Mouse (Mus musculus) CH12.LX (cell line): ENCODE measurements around the gene Ube2ql1.

Experiments used
- CTCF ChIP-seq, 2 experiments: IDR thresholded peaks in 1 of 2; conservative IDR thresholded peaks in 1 of 2; 2 replicates each; pipeline ENCODE4 v1.5.1; 2011 to 2012; ENCODE audit warnings: low read depth in 2 of 2, low read length in 2 of 2, improper control_type of control experiment in 1 of 2, inconsistent platforms in 1 of 2, mild to moderate bottlenecking in 1 of 2, moderate library complexity in 1 of 2
- RCOR1 ChIP-seq: conservative IDR thresholded peaks from 2 replicates; pipeline ENCODE4 v1.6.1; 2012; ENCODE audit warnings: low read depth, mild to moderate bottlenecking, inconsistent platforms, low read length, improper control_type of control experiment

DNA sequence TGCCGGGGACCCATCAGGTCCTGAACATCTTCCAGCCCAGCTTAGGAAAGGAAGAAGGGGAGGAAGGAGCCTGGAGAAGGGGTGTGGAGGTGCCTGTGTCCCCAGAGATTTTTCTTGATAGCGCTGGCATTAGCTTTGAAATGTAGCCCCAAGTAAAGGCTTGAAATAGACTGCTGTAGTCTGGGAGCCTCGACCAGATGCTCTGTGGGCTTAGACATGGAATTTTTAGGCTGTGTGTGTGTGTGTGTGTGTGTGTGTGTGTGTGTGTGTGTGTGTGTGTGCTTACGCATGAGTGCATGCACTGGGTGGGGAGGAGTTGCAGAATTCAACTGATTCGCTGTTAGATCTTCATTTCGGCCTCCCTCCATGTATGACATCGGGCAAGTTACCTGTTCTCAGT lies 31.5 kb downstream of the Ube2ql1 start:
- TF ChIP-seq RCOR1: no peak
- TF ChIP-seq CTCF (conservative IDR thresholded peaks at IDR 0.05 in 1 of 2, IDR thresholded peaks at IDR 0.05 in 1 of 2; ENCODE audit: low read depth in 2 of 2, low read length in 2 of 2): no peak
